Mouse (Mus musculus) C2C12 (cell line): ENCODE results near the gene Tomm20l. TPM values are rescaled to one million over a fixed set of nuclear protein-coding genes. Genes with fewer than 3 reads are reported as not detected.

ENCODE experiments used
- H3K27me3 ChIP-seq: one replicate; pipeline ENCODE4 v1.6.1; 2011; ENCODE audit not compliant: control insufficient read depth, insufficient read depth, insufficient read length
- H3K36me3 ChIP-seq: one replicate; pipeline ENCODE4 v1.6.1; 2011; ENCODE audit not compliant: control insufficient read depth, insufficient read depth
- H3K4me3 ChIP-seq: one replicate; pipeline ENCODE4 v1.5.1; 2011; ENCODE audit warnings: mild to moderate bottlenecking, control low read depth; ENCODE audit not compliant: poor library complexity, insufficient read depth, severe bottlenecking
- H3K79me2 ChIP-seq: one replicate; pipeline ENCODE4 v1.6.1; 2011; ENCODE audit not compliant: control insufficient read depth, insufficient read depth
- H3K79me3 ChIP-seq: one replicate; pipeline ENCODE4 v1.6.1; 2011; ENCODE audit warnings: low read depth, control low read depth
- H3ac ChIP-seq: one replicate; pipeline ENCODE3; 2011; ENCODE audit warnings: low read depth; ENCODE audit not compliant: control insufficient read depth, insufficient read length
- CEBPB ChIP-seq: IDR thresholded peaks from one replicate; pipeline ENCODE4 v1.6.1; 2011; ENCODE audit warnings: low read depth, mild to moderate bottlenecking, control low read depth, moderate library complexity
- CTCF ChIP-seq: IDR thresholded peaks from one replicate; pipeline ENCODE4 v1.5.1; 2011; ENCODE audit not compliant: control insufficient read depth, insufficient read depth, insufficient read length
- FOSL1 ChIP-seq: IDR thresholded peaks from one replicate; pipeline ENCODE4 v1.8.0; 2011; ENCODE audit warnings: mild to moderate bottlenecking, low read length; ENCODE audit not compliant: poor library complexity, insufficient read depth, severe bottlenecking
- MAX ChIP-seq: IDR thresholded peaks from one replicate; pipeline ENCODE4 v1.6.1; 2011; ENCODE audit warnings: mild to moderate bottlenecking, control low read depth
- MYOD1 ChIP-seq: IDR thresholded peaks from one replicate; pipeline ENCODE4 v1.6.1; 2011; ENCODE audit warnings: low read depth; ENCODE audit not compliant: control insufficient read depth, insufficient read length
- MYOG ChIP-seq: IDR thresholded peaks from one replicate; pipeline ENCODE4 v1.6.1; 2011; ENCODE audit not compliant: control insufficient read depth, insufficient read length; ENCODE audit errors: extremely low read depth
- USF1 ChIP-seq: IDR thresholded peaks from one replicate; pipeline ENCODE4 v1.6.1; 2011; ENCODE audit warnings: low read depth, mild to moderate bottlenecking, control low read depth, moderate library complexity
- polyA plus RNA-seq: library from polyadenylated mRNA; unstranded; fragments of >200 nt; fragmentation: generic; extraction: Trizol; gene quantifications from one replicate; pipeline ENCODE4 v1.2.1, GENCODE M21; 2012; ENCODE audit warnings: missing spikeins

Gene Tomm20l
- polyA plus RNA-seq, 1 experiment: not detected

DNA sequence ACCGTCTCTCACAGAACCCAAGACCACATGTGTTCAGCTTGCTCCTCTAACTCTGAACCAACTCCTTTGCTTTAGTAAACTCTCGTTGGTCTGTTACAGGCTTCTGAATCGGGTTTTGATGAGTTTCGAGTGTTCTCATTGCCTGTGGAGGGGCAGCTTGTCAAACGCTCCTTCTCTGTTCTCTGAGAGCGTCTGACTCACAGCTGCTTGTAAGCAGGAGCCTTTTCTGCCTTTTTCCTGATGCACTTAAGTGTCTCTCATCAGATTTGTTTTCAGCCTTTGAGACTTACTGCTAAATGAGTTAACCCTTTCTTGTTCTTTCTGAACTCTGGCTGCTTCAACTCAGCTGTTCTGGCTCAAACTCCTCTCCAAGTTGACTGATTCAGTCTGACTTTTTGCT lies 46.7 kb downstream of the Tomm20l start:
- TF ChIP-seq CTCF: no peak
- TF ChIP-seq CEBPB: no peak
- no peak for TF ChIP-seq MYOG
- TF ChIP-seq MYOD1: no peak
- TF ChIP-seq FOSL1: no peak
- no peak overlapping the region for H3K4me3 ChIP-seq
- no peak overlapping the region for H3ac ChIP-seq
- H3K79me3 ChIP-seq: no peaks in the 10 kb centered on the region
- no peaks in the 10 kb centered on the region for H3K27me3 ChIP-seq
- peaks cover 45% of the 10 kb centered on the region for H3K36me3 ChIP-seq
- H3K79me2 ChIP-seq: no peaks in the 10 kb centered on the region

GRCm38 (mm10) chr12:71164410-71164809 lies 53.2 kb downstream of the Tomm20l start:
- H3K4me3 ChIP-seq: no peak overlapping the region
- H3K27me3 ChIP-seq: no peaks in the 10 kb centered on the region
- H3K79me3 ChIP-seq: no peaks in the 10 kb centered on the region
- H3K36me3 ChIP-seq: peaks cover 35% of the 10 kb centered on the region
- H3ac ChIP-seq: no peak overlapping the region
- no peaks in the 10 kb centered on the region for H3K79me2 ChIP-seq
- TF ChIP-seq USF1 (no peak), MAX (no peak), CTCF (no peak), FOSL1 (no peak), MYOG (no peak), MYOD1 (no peak), CEBPB (no peak)

DNA sequence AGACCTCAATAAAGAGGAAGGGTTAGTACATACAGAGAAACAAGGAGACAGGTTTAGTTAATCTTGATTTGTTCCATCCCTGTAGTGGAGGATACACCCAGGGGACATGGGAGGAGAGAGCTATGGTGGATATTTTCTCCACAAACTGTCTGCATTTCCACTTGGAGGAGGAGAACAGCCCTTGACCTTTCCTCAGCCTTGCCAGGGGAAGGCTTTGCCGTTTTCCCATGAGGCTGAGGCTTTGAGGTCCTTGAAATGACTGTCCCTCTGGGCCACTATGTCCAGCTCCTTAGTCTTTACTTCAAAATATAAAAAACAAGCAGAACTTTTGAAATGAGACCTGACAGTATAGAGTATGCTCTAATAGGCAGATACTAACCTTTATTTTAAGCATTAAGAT lies 58.7 kb downstream of the Tomm20l start:
- H3K79me2 ChIP-seq: no peaks in the 10 kb centered on the region
- H3ac ChIP-seq: no peak overlapping the region
- no peaks in the 10 kb centered on the region for H3K79me3 ChIP-seq
- no peak overlapping the region for H3K4me3 ChIP-seq
- no peaks in the 10 kb centered on the region for H3K27me3 ChIP-seq
- TF ChIP-seq FOSL1 (no peak), CTCF (no peak), CEBPB (no peak), MYOG (no peak), USF1 (no peak), MAX (no peak), MYOD1 (no peak)
- H3K36me3 ChIP-seq: peaks cover 20% of the 10 kb centered on the region

Other genes with a start within 250 kb of the Tomm20l start
- 110 TPM for gene Actr10, start 173.6 kb upstream of the Tomm20l start, polyA plus RNA-seq
- 270 TPM for gene Psma3, start 136.8 kb upstream of the Tomm20l start, polyA plus RNA-seq
- 2.0 TPM for gene Arid4a, start 95.4 kb upstream of the Tomm20l start, polyA plus RNA-seq
- 39.8 TPM for gene Timm9, start 25.3 kb downstream of the Tomm20l start, polyA plus RNA-seq
- gene 2700049A03Rik, start 25.4 kb downstream of the Tomm20l start, polyA plus RNA-seq: 3.0 TPM
- 1.6 TPM for gene Dact1, start 198.5 kb downstream of the Tomm20l start, polyA plus RNA-seq